Mouse (Mus musculus): ENCODE data around the gene Gm49361.

The Gm49361 gene

DNA sequence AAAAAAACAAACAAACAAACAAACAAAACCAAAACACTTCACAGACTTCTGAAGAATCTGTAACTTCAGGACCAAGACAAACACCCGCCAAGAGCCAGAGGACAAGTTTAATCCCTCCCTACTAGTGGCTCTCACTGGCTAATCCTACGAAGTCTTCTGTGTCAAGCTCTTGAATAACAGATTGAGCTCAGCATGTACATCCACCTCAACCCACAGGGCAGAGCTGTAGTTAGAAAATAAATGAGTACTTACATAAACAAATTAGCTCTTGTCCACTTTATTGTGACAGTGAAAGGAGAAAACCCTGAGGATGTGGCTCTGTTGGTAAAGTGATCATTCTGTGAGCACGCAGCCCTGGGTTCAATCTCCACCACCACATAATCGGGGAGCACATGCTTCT, 124.2 kb downstream of the Gm49361 start:
- in situ Hi-C loops (cut with MseI, MboI), result no loop called here

DNA sequence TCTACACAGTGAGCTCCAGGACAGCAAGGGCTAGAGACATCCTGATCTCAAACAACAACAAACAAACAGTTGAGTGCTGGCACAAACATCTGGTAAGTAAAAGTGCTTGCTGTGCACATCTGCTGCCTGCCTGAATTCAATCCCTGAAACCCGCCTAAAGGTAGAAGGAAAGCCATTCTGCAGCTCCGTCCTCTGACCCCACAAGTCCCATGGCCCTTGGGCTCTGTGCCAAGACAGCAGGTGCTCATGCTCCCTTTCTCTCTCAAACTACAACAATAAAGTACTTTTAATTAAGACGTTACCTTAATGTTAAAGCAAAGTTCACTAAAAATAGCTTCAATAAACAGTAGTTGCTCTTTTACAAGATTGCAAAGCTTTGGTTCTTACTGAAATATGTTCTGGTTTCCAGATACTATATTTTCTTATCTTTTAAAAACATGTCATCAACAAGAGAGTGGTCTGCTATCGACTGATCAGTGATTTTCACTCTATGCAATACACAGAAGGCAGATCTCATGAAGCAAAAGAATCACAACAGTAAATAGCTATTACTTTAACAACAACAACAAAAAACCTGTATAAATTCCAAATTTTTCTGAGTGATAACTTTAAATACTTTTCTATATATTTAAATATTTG, 125.2 kb downstream of the Gm49361 start:
- in situ Hi-C loops (cut with MseI, MboI), result no loop called here

DNA sequence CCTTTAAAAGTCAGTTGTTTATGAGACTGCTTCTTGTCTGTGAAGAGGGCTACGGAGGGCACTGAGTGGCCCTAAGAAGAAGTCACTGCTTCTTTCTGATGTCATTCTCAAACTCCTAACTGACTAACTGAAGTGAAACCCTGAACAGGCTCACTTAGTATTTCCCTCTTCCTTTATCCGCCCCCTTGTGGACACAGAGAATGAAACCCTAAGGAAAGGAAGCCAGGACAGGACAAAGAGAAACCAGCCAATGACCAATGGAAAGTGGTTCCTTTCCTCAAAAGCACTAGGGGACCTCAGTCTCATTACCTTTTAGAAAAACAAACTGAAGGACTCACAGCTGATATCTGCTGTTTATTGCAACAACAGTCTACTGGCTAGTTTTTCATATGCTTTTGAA, 126.4 kb downstream of the Gm49361 start:
- in situ Hi-C loops (cut with MseI, MboI), result no loop called here

GRCm38 (mm10) chr14:57617675-57618074, 128.2 kb downstream of the Gm49361 start:
- in situ Hi-C loops (cut with MseI, MboI), result no loop called here

- in situ Hi-C loops (cut with MseI, MboI), result no loop called here
These were observed 129.5 kb downstream of the Gm49361 start for GRCm38 (mm10) chr14:57616339-57616965.

GRCm38 (mm10) chr14:57615828-57616227, 130.1 kb downstream of the Gm49361 start:
- in situ Hi-C loops (cut with MseI, MboI), result no loop called here

DNA sequence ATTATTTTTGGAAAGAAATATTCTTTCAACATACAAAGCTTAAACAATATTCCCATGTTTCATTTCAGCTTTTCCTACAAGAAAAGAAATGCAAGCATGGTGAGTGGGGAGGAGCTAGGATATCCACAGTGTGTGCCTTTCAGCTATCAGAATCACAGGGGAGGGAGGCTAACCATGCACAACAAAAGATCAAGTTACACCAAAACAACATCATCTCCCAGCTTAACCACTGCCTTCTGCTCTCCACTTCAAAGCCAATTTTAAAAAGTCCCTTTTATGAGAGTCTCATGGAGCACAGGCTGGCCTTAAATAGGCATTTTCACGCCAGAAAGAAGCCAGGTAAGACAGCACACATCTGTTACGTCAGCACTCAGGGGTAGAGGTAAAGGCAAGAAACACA, 134.9 kb downstream of the Gm49361 start:
- in situ Hi-C loops (cut with MseI, MboI), result no loop called here

GRCm38 (mm10) chr14:57609816-57610329, 136.0 kb downstream of the Gm49361 start:
- in situ Hi-C loops (cut with MseI, MboI), result no loop called here

GRCm38 (mm10) chr14:57607500-57607899, 138.4 kb downstream of the Gm49361 start:
- in situ Hi-C loops (cut with MseI, MboI), result no loop called here

DNA sequence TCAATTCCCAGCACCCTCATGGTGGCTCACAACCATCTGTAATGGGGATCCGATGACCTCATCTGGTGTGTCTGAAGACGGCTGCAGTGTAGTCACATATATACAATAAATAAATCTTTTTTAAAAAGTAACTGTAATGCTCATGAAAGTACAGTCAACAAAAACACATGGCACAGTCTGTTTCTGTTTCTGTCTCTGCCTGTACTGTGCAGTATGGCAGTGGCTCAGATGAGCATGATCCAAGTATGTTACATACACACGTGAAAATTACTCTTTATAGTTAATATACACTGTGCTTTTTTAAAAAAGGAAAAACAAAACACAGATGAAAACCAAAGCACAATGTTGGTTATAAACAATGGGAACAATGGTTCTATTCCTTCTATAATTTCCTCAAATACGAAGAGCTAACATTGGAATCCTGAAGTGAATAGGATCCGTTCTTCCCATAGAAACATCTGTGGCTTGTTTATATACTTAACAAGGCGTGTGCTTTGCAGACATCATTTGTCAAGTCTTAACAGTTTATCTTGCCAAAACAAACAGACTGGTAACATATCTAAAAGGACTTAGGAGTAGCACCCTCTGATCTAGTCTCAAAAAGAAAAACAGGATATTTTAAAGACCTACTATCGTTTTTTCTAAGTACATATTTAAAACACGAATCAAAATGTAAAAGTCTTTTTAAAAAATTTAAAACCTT, 139.1 kb downstream of the Gm49361 start:
- in situ Hi-C loops (cut with MseI, MboI), result no loop called here

DNA sequence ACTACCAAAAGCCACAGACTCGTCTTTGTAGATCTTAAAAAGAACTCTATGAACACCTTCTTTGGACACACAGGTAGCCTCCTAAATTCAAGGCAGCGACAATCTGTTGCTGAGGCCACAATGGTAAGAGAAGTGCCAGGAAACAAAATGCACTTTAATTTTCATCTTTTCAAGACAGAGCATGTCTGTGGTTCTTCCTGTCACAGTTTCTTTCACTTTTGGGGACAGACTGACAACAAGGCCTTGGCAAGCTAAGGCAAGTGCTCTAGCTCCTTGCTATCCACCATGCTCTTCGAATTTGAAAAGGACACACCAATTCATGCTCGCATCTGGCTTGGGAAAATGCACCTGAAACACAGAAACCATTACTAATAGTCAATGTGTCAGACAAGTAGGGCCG, 152.6 kb downstream of the Gm49361 start:
- in situ Hi-C loops (cut with MseI, MboI), result no loop called here

All from mouse trophoblast stem cell (cell line).